Mouse (Mus musculus) ovary, adult 18-20 months (tissue): Measurements from ENCODE around the gene Ttc21a.

Experiments used
- DNase-seq: peaks from one replicate; pipeline ENCODE4 v3.0.0; 2022; ENCODE audit warnings: low spot score, mixed read lengths

The Ttc21a gene

GRCm38 (mm10) chr9:119937005-119937773, at the start of gene Ttc21a, which contains the start of gene Gorasp1:
TSS of gene Ttc21a (plus strand) at chr9:119937606.
TSS of gene Gorasp1 (minus strand) at chr9:119937565.
- DNase-seq: peak; percentile 88

- DNase-seq: no peak
Measured at GRCm38 (mm10) chr9:119888843-119889246, 48.6 kb upstream of the Ttc21a start.

GRCm38 (mm10) chr9:119889446-119889845, 48.0 kb upstream of the Ttc21a start:
- no peak for DNase-seq

GRCm38 (mm10) chr9:119890692-119891091, 46.7 kb upstream of the Ttc21a start:
- no peak for DNase-seq

- DNase-seq: no peak
Measured at GRCm38 (mm10) chr9:119893881-119894280, 43.5 kb upstream of the Ttc21a start.

- DNase-seq: peak; percentile 95
Measured at GRCm38 (mm10) chr9:119894339-119895009, 42.9 kb upstream of the Ttc21a start, which contains the start of gene Wdr48. TSS of gene Wdr48 (plus strand) at chr9:119894878.

GRCm38 (mm10) chr9:119895040-119895721, 42.2 kb upstream of the Ttc21a start:
- peak; percentile 12 for DNase-seq

- no peak for DNase-seq
Measured at GRCm38 (mm10) chr9:119899446-119899845, 38.0 kb upstream of the Ttc21a start.

- DNase-seq: no peak
Measured at GRCm38 (mm10) chr9:119902410-119903151, 34.8 kb upstream of the Ttc21a start.

- DNase-seq: no peak
Measured at GRCm38 (mm10) chr9:119908708-119909107, 28.7 kb upstream of the Ttc21a start.

GRCm38 (mm10) chr9:119909931-119910330, 27.5 kb upstream of the Ttc21a start:
- no peak for DNase-seq

- DNase-seq: no peak
Measured at GRCm38 (mm10) chr9:119913087-119913838, 24.1 kb upstream of the Ttc21a start.

GRCm38 (mm10) chr9:119919858-119920257, 17.5 kb upstream of the Ttc21a start:
- DNase-seq: no peak

GRCm38 (mm10) chr9:119923462-119923861, 13.9 kb upstream of the Ttc21a start:
- no peak for DNase-seq

- no peak for DNase-seq
Measured at GRCm38 (mm10) chr9:119925120-119925657, 12.2 kb upstream of the Ttc21a start.

GRCm38 (mm10) chr9:119925729-119926128, 11.7 kb upstream of the Ttc21a start:
- no peak for DNase-seq

GRCm38 (mm10) chr9:119926497-119926896, 10.9 kb upstream of the Ttc21a start:
- DNase-seq: no peak

- DNase-seq: no peak
Measured at GRCm38 (mm10) chr9:119932358-119932757, 5.0 kb upstream of the Ttc21a start.

GRCm38 (mm10) chr9:119933675-119934074, 3.7 kb upstream of the Ttc21a start:
- no peak for DNase-seq

GRCm38 (mm10) chr9:119938496-119938895, 1.1 kb downstream of the Ttc21a start:
- DNase-seq: no peak

- no peak for DNase-seq
Measured at GRCm38 (mm10) chr9:119939646-119940045, 2.2 kb downstream of the Ttc21a start.
